Mouse (Mus musculus) frontal cortex, postnatal 14 days (tissue): ENCODE measurements around the gene Ccdc106.
A peak's percentile ranks its signal among the peaks of the same experiment; 100 is the strongest.
"Not testable (repeated sequence)": the region's sequence is repeated elsewhere in the genome, so short reads cannot be mapped to it uniquely, and the experiment has no call there.

Experiments
- DNase-seq, 2 experiments: peaks; one replicate each; pipeline ENCODE4 v3.0.0; 2022; ENCODE audit warnings: low spot score in 2 of 2

The Ccdc106 gene

GRCm38 (mm10) chr7:5051193-5052192 lies 31.1 kb downstream of the Ccdc106 start, which contains the start of gene Zfp580:
Gene Zfp580, plus strand, starts transcription at chr7:5051538.
- peak; percentile 69 to 72 for DNase-seq

GRCm38 (mm10) chr7:5052438-5052837 lies 32.1 kb downstream of the Ccdc106 start:
- DNase-seq = no peak

GRCm38 (mm10) chr7:5052931-5053343 lies 32.6 kb downstream of the Ccdc106 start:
- DNase-seq = no peak

DNA sequence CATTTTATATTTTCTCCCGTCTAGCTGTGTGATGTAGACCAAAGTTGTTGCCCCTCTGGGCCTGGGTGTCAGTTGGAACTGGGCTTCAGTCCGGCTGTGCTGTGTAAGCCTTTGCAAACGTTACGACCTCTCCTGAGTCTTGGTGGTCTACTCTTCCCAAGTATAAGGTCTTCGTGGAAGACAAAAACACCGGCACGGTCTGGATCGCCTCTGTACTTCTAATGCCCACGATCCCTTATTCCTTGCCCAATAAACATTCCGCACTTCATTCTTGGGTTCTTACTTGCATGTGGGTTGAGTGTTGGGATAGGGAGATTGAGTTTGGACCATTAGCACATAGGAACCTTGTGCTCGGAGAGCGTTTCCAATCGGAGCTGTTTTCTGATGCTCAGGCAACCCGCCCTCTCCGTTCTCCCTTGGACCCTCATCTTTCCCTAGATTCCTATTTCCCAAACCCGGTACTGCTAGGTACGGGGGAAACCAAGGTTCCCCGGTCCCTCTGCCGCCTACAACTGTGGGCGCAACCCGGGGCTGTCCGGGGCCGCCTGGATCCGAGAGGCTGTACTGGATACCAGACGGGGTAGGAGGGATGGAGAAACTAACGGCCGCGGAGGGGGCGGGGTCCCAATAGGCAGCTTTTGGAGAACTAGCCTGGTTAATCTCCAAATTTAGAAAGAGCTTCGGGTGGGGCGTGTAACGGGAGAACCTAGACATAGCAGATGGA lies 33.3 kb downstream of the Ccdc106 start:
- peak in 1 of 2 experiments; percentile 35 for DNase-seq

DNA sequence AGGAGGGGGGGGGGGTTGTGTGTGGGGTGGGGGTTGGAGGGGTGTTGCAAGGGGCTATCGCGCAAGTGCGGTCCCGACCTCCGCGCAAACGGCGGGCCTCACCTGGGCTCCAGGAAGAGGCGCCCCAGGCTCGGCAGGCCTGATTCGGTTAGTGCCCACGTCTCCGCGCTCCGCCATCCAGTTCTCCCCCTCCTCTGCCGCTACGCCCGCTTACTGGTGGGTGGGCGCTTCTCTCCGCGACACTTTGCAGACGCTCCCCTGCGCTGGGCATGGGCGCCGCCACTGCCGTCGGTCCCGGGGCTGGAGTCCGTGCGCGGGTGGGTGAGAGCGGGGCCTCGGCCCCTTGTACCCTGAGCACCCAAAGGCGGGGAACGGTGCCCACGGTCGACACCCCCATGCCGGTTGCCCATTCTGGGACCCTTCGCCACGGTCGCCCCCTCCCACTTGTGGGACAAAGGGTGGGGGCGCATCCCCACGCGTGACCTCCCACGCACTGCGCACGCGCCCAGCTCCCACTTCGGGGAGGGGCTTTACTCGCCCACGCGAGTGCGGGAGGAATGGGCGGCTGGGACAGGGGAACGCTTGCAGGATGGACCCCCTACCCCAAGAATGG lies 36.4 kb downstream of the Ccdc106 start:
- peak; percentile 57 to 62 for DNase-seq

GRCm38 (mm10) chr7:5057381-5057780 lies 37.0 kb downstream of the Ccdc106 start:
- DNase-seq = no peak

DNA sequence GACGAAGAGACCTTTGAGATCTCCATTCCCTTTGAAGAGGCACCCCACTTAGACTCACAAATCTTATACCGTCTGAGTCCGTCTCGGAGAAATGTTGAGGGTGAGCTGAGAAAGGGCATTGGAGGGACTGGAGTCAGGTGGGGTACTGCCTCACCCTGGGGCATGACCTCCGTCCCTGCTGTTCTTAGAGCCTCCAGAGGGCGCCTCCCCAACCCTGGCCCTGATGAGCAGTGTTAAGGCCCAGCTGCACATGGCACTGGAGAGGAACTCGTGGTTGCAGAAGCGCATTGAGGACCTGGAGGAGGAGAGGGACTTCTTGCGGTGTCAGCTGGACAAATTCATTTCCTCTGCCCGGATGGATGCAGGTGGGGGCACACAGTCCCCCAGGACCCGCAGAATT lies 37.5 kb downstream of the Ccdc106 start:
- DNase-seq = peak in 1 of 2 experiments; percentile 26

GRCm38 (mm10) chr7:5058631-5059030 lies 38.3 kb downstream of the Ccdc106 start:
- DNase-seq = no peak

DNA sequence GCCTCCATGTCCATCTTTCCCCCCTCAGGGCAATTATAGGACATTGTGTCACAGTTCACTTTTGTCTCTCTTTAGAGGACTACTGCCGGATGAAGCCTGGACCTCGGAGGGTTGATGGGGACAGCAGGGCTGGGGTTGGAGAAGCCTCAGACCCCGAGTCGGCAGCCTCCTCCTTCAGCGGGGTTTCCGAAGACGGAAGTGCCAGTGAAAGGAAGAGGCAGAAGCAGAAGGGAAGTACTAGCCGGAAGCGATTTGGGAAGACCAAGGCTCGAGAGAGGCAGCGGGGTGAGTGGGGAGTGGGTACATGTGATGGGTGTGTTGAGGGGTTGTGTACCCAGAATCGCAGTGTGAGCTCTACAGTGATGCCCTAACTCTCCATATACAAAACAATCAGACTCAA lies 39.1 kb downstream of the Ccdc106 start:
- DNase-seq = peak in 1 of 2 experiments; percentile 40

- DNase-seq = peak; percentile 65 to 77
Observed at GRCm38 (mm10) chr7:5060239-5060731, 39.9 kb downstream of the Ccdc106 start.

DNA sequence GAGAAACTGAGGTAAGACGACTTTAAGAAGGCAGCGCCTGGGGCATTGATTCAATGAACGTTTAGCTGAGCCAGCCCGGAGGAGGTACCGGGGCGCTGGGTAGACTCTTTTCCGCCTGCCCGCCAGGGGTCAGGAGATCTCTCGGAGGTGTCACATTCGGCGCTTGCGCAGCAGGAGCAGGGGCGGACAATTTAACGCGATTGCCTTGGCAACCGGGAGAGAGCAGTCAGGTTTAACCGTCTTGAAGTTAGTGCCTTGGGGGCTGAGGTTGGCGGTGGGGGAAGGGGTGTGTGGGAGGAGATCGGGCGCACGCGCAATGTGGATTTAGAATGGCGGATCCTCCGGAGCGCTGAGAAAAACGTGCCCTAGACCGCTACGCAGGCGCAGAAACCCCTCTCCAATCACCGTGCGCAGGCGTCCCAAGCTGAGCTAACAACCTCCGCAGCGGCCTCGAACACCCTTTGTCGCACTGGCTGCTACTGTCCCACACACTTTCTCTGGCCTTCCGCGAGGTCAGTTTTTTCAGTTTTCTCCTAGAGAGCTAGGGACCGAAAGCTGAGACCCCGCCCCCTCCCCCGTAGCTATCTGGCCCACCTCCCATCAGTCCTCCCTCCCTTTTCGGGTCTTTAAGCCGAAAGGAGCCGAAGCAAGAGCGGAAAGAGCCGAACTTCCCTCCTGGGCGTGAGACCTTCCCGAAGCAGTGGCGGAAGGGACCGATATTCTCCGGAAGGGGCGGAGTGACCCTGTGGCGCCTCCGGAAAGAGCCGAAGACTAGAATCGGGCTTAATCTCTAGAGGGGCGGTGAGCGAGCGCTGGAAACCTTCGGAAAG lies 40.8 kb downstream of the Ccdc106 start:
- peak; percentile 98 for DNase-seq

GRCm38 (mm10) chr7:5061774-5062359 lies 41.5 kb downstream of the Ccdc106 start, which contains the start of gene U2af2:
Gene U2af2, plus strand, starts transcription at chr7:5062143.
- peak; percentile 88 to 89 for DNase-seq

DNA sequence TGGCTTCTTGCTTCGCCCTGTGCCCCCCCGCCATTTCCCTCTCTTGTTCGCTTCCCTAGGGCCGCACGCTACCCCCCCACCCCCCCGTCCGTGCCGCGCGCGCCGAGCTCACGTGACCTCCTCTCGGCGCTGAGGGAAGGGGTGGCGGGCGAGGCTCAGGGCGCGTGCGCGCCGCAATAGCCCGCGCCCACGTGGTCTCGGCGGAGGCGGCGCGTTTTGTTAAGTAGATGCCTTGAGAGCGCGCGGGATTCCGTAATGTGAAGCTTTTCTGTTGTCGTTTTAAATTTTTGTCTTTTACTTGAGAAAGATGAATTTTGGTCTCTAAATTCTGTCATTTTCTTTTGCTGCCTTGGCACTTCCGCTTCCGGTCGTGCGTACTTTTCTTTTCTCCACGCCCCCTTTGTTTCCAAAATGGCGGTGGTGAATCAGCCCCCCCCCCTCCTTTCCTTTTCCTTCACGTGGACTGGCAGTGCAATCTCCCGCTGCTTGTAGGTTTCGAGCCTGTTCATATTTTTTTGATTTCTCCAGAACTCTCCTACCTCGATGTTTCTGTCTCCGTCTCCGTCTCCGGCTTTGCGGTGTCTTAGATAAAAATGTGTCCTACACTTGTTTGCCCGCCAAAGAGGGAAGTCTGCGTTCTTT lies 42.1 kb downstream of the Ccdc106 start:
- DNase-seq = no peak

DNA sequence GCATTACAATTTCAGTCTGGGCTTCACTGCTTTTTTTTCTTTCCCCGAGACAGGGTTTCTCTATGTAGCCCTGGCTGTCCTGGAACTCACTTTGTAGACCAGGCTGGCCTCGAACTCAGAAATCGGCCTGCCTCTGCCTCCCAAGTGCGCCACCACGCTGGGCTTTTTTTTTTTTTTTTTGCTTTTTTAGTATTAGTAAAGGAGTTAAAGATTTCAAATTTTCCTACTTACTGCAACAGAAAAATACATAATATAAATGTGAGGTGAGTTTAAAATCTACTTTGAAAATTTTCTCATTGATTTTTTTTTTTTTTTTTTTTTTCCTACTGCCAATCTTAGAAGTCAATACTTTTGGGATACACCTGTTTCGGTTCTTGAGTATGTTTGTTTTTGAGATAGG lies 44.5 kb downstream of the Ccdc106 start:
- DNase-seq = no peak

GRCm38 (mm10) chr7:5073586-5073985 lies 53.2 kb downstream of the Ccdc106 start:
- no peak for DNase-seq

DNA sequence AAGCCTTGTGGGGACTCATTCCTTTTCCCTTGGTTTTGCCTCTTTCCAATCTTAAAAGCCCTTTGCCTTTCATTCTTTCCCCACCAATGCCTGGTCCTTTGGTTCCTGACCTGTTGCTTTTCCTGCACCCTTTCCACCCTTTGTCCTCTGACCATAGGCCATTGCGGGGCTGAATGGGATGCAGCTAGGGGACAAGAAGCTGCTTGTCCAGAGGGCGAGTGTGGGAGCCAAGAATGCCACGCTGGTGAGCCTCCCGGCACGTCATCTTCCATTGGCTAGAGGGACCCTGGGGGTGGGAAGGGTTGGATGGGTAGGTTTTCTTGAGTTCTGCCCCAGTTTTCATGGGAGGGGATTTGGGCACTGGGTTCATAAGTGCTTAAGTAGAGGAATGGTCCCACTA lies 54.6 kb downstream of the Ccdc106 start:
- no peak for DNase-seq

- no peak for DNase-seq
Observed at GRCm38 (mm10) chr7:5076931-5077330, 56.6 kb downstream of the Ccdc106 start.

DNA sequence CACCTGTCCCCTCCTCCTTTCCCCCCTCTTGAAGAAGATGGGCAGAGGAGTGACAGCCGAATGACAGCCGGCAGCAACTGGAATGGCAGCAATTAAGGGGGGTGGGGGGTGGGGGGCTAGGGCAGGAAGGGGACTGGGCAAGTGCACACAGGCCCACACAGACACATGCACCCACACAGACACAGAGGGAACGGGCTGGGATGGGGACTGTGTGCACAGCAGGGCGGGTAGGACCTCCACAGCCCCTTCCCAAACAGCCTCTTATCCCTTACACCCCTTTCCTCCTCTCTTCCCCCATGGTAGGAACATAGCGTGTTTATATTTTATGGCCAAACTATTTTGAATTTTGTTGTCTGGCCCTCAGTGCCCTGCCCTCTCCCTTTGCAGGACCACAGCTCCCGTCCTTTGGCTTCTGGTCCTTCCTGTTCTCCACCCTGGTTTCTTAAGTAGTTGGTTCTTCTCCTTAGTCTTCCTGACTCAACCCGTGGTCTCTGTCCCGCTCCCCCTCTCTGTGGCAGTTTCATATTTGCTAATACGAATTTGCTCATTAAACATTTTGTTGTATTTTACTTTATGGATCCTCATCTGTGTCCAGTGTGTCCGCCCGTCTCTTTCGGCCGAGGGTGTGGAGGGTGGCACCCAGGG lies 59.1 kb downstream of the Ccdc106 start:
- DNase-seq = not testable (repeated sequence)

DNA sequence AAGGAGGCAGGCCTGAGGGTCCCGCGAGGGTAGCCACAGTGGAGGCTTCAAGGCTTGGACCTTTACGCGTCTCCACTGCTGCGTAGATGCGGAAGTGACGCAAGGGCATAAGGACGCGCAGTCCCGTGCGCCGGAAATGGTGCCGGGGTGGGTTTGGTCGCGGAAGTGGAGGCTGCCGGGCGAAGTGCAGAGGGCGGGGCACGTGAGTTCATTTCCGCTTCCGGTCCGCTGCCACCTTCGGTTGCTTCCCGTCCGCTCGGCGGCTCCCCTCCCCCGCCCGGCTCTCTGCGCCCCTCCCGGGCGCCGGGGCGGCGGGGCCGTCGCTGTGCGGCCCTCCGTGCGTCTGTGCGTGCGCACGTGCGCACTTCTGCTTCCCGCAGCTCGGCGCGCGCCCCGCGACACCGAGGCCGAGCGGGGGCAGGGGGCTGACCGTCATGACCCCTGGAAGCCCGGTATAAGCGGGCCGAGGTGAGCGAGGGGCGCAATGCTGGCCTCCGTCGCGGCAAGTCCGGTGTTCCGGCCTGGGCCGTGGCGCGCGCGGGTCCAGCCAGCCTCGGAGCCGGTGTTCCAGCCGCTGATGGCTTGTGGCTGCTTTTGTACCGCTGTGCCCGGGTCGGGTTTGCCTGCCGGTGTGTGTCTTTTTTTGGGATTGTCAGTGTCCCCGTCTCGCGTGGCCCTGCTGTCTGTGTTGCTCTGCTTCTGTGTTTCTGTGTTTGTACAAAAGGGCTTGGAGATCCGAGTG lies 59.8 kb downstream of the Ccdc106 start, which contains the start of gene Epn1:
Gene Epn1, plus strand, starts transcription at position 226 of the 742 bp plus-strand sequence.
- DNase-seq = peak; percentile 93 to 97
